ENCODE assay signal across 12 mouse cellular contexts in genomic region chr12:77039953-77040305, GRCm38 (mm10).
DNase-seq lines count a peak whose midpoint lies in the region; ATAC-seq and TF ChIP-seq lines count a peak whose summit lies in the region.
"Had no signal": no experiment of that assay in that cellular context is flagged by ENCODE, and none has a peak within 500 bp of the region (broad histone marks: within the 10 kb centered on the region; RNA-seq: fewer than 3 reads in every experiment).

No protein-coding gene starts in this region.

- intact Hi-C loops in gastrocnemius, adult 2 months (cut with DNase I), result no loop called here

- no peak for DNase-seq in gastrocnemius, adult 2 months
- no peak for DNase-seq in gastrocnemius, adult 8-10 months (ENCODE audit: low spot score in 2 of 2)
- DNase-seq in spleen, postnatal 10 days (ENCODE audit: low spot score in 2 of 2), result peak; percentile 16 to 31
- no peak for DNase-seq in spleen, adult 12 weeks (ENCODE audit: low spot score)
- DNase-seq in T-cell, adult 2 months (ENCODE audit: low spot score), result peak; percentile 57
- no peak for DNase-seq in testis, postnatal 14 days (ENCODE audit: low spot score)
- DNase-seq in cerebellum, adult 9-11 months, result no peak
- DNase-seq: midbrain, embryonic 14.5 days had no signal

- peak overlapping the region; percentile 55 for H3K4me3 ChIP-seq in gastrocnemius, adult 2 months
- H3K4me3 ChIP-seq: heart, embryonic 13.5 days; hindbrain, embryonic 10.5 days; limb, embryonic 12.5 days had no signal

- TF ChIP-seq CTCF in gastrocnemius, adult 2 months (IDR thresholded peaks at IDR 0.05), result no peak

- peak; percentile 43 for ATAC-seq in neutrophil, adult 5-6 weeks (ENCODE audit: extremely low read depth, insufficient number of reproducible peaks, low FRiP score, poor library complexity, severe bottlenecking)

- H3K27ac ChIP-seq in gastrocnemius, adult 2 months, result peak overlapping the region; percentile 48; the same call in 1 of the 2 replicates
- H3K27ac ChIP-seq: heart, embryonic 13.5 days; hindbrain, embryonic 10.5 days; limb, embryonic 12.5 days had no signal

Comparison
In these comparisons a context has a peak if more than half of its experiments do, and no peak if none do; other contexts are left out.
1. DNase-seq: peak in spleen, postnatal 10 days (2 of 2) and T-cell, adult 2 months (single experiment); none in gastrocnemius, adult 2 months (single experiment), gastrocnemius, adult 8-10 months (0 of 2), spleen, adult 12 weeks (single experiment), testis, postnatal 14 days (single experiment) and cerebellum, adult 9-11 months (single experiment).